Mouse (Mus musculus) heart, embryonic 12.5 days (tissue): ENCODE results near the gene Dnlz. TPM values are rescaled to one million over a fixed set of nuclear protein-coding genes. Genes with fewer than 3 reads are reported as not detected.
A peak's percentile ranks its signal among the peaks of the same experiment; 100 is the strongest.

Source experiments
- ATAC-seq: fragments of 200-750 bp; cut with Nextera tagmentation; 2 replicates; pipeline ENCODE4 v1.8.0; 2017; ENCODE audit warnings: moderate TSS enrichment, moderate library complexity; ENCODE audit not compliant: insufficient number of reproducible peaks, low FRiP score
- H3K27ac ChIP-seq: fragments of 300-500 bp; sonication (generic); 2 replicates; pipeline ENCODE4 v1.5.1; 2016; ENCODE audit warnings: mild to moderate bottlenecking, moderate library complexity; ENCODE audit not compliant: poor library complexity, severe bottlenecking
- H3K27me3 ChIP-seq: fragments of 300-500 bp; sonication (generic); replicated peaks from 2 replicates; pipeline ENCODE4 v1.6.1; 2016; ENCODE audit warnings: mild to moderate bottlenecking, moderate library complexity
- H3K36me3 ChIP-seq: fragments of 300-500 bp; sonication (generic); 2 replicates; pipeline ENCODE4 v1.6.1; 2016; ENCODE audit warnings: mild to moderate bottlenecking, moderate library complexity
- H3K4me1 ChIP-seq: fragments of 300-500 bp; sonication (generic); replicated peaks from 2 replicates; pipeline ENCODE4 v1.6.1; 2016; ENCODE audit warnings: mild to moderate bottlenecking
- H3K4me2 ChIP-seq: fragments of 300-500 bp; sonication (generic); 2 replicates; pipeline ENCODE4 v1.6.1; 2016; ENCODE audit warnings: mild to moderate bottlenecking, moderate library complexity
- H3K4me3 ChIP-seq: fragments of 300-500 bp; sonication (generic); 2 replicates; pipeline ENCODE4 v1.5.1; 2016; ENCODE audit warnings: mild to moderate bottlenecking
- H3K9ac ChIP-seq: fragments of 300-500 bp; sonication (generic); 2 replicates; pipeline ENCODE4 v1.6.1; 2016; ENCODE audit warnings: mild to moderate bottlenecking, moderate library complexity
- H3K9me3 ChIP-seq: fragments of 300-500 bp; sonication (generic); replicated peaks from 2 replicates; pipeline ENCODE4 v1.6.1; 2016; ENCODE audit warnings: mild to moderate bottlenecking, moderate library complexity
- WGBS: fragments of 180-500 bp; shearing (Covaris S2); methylation state at CpG from one replicate; pipeline ENCODE4 v1.1.7; 2016; 5-methylcytosine and 5-hydroxymethylcytosine counted together
- polyA plus RNA-seq: library from polyadenylated mRNA; unstranded; fragments of >200 nt; fragmentation: Nextera tagmentation; extraction: Ambion mirVana; gene quantifications from 2 replicates; pipeline ENCODE4 v1.2.1, GENCODE M21; 2016

Gene Dnlz
- polyA plus RNA-seq, 1 experiment from 2014 or later: 31.4 TPM

- no peak overlapping the region for H3K27ac ChIP-seq
- H3K4me1 ChIP-seq: peaks cover 62% of the 10 kb centered on the region
- no peaks in the 10 kb centered on the region for H3K9me3 ChIP-seq
- no peak for ATAC-seq
- WGBS: 81% methylated on average over 13 of the region's 13 CpGs
- H3K36me3 ChIP-seq: peaks cover 25% of the 10 kb centered on the region
- no peak overlapping the region for H3K4me3 ChIP-seq
- no peak overlapping the region for H3K9ac ChIP-seq
- H3K4me2 ChIP-seq: no peak overlapping the region
- no peaks in the 10 kb centered on the region for H3K27me3 ChIP-seq
Measured at GRCm38 (mm10) chr2:26319519-26320244, 32.2 kb downstream of the Dnlz start.

GRCm38 (mm10) chr2:26319109-26319508 is 32.8 kb downstream of the Dnlz start:
- H3K4me2 ChIP-seq: no peak overlapping the region
- no peak overlapping the region for H3K4me3 ChIP-seq
- no peak overlapping the region for H3K9ac ChIP-seq
- H3K27ac ChIP-seq: no peak overlapping the region
- no peaks in the 10 kb centered on the region for H3K27me3 ChIP-seq
- no peaks in the 10 kb centered on the region for H3K9me3 ChIP-seq
- H3K36me3 ChIP-seq: peaks cover 19% of the 10 kb centered on the region
- H3K4me1 ChIP-seq: peaks cover 68% of the 10 kb centered on the region
- ATAC-seq: no peak
- WGBS: 91% methylated on average over 9 of the region's 9 CpGs

GRCm38 (mm10) chr2:26317991-26318672 is 33.8 kb downstream of the Dnlz start:
- H3K27me3 ChIP-seq: no peaks in the 10 kb centered on the region
- peak overlapping the region; percentile 92 for H3K9ac ChIP-seq
- H3K4me1 ChIP-seq: peaks cover 67% of the 10 kb centered on the region
- 84% methylated on average over 3 of the region's 3 CpGs for WGBS
- H3K27ac ChIP-seq: no peak overlapping the region
- no peak for ATAC-seq
- no peaks in the 10 kb centered on the region for H3K9me3 ChIP-seq
- no peak overlapping the region for H3K4me3 ChIP-seq
- H3K4me2 ChIP-seq: no peak overlapping the region
- H3K36me3 ChIP-seq: peaks cover 10% of the 10 kb centered on the region

GRCm38 (mm10) chr2:26317371-26317770 is 34.5 kb downstream of the Dnlz start:
- Histone ChIP-seq H3K9ac (peak overlapping the region; percentile 92), H3K4me1 (peaks cover 67% of the 10 kb centered on the region), H3K4me3 (peak overlapping the region; percentile 76; the same call in 1 of the 2 replicates), H3K36me3 (peaks cover 4% of the 10 kb centered on the region), H3K9me3 (no peaks in the 10 kb centered on the region), H3K27me3 (no peaks in the 10 kb centered on the region), H3K4me2 (peak overlapping the region; percentile 90), H3K27ac (no peak overlapping the region)
- ATAC-seq: no peak
- 59% methylated on average over 3 of the region's 3 CpGs for WGBS

GRCm38 (mm10) chr2:26316576-26317246 is 35.2 kb downstream of the Dnlz start:
- no peak for ATAC-seq
- 61% methylated on average over 9 of the region's 9 CpGs for WGBS
- no peaks in the 10 kb centered on the region for H3K9me3 ChIP-seq
- peak overlapping the region; percentile 90 for H3K4me2 ChIP-seq
- peaks cover 72% of the 10 kb centered on the region for H3K4me1 ChIP-seq
- no peaks in the 10 kb centered on the region; the same call in 1 of the 2 replicates for H3K36me3 ChIP-seq
- peak overlapping the region; percentile 92 for H3K9ac ChIP-seq
- H3K4me3 ChIP-seq: peak overlapping the region; percentile 76
- H3K27ac ChIP-seq: peak overlapping the region; percentile 91
- no peaks in the 10 kb centered on the region for H3K27me3 ChIP-seq

GRCm38 (mm10) chr2:26315925-26316311 is 36.0 kb downstream of the Dnlz start:
- peak overlapping the region; percentile 91 for H3K27ac ChIP-seq
- peak; percentile 22; the same call in 1 of the 2 replicates for ATAC-seq
- no peaks in the 10 kb centered on the region for H3K27me3 ChIP-seq
- no peaks in the 10 kb centered on the region for H3K36me3 ChIP-seq
- WGBS: 2% methylated on average over 11 of the region's 11 CpGs
- peak overlapping the region; percentile 76 for H3K4me3 ChIP-seq
- H3K9ac ChIP-seq: peak overlapping the region; percentile 92
- H3K4me2 ChIP-seq: peak overlapping the region; percentile 90
- no peaks in the 10 kb centered on the region for H3K9me3 ChIP-seq
- peaks cover 74% of the 10 kb centered on the region for H3K4me1 ChIP-seq

- Histone ChIP-seq H3K4me3 (peak within 1 kb of the TSS; percentile 76), H3K27me3 (no peaks in the 10 kb centered on the region), H3K9me3 (no peaks in the 10 kb centered on the region), H3K27ac (peak within 1 kb of the TSS; percentile 91), H3K4me2 (peak within 1 kb of the TSS; percentile 90), H3K36me3 (no peaks in the 10 kb centered on the region), H3K9ac (peak within 1 kb of the TSS; percentile 92), H3K4me1 (peaks cover 69% of the 10 kb centered on the region)
- WGBS: under 1% methylated on average over 58 of the region's 66 CpGs
- ATAC-seq: peak; percentile 83
Measured at GRCm38 (mm10) chr2:26315072-26315924, 36.6 kb downstream of the Dnlz start, which contains the start of gene Gpsm1. TSS of gene Gpsm1 (plus strand) at chr2:26315515.

GRCm38 (mm10) chr2:26314281-26315071 is 37.4 kb downstream of the Dnlz start:
- ATAC-seq: 0 out of 2 replicates have a peak, but pooled peaks have one; percentile 7
- Histone ChIP-seq H3K27ac (peak overlapping the region; percentile 91), H3K9me3 (no peaks in the 10 kb centered on the region), H3K4me2 (peak overlapping the region; percentile 90), H3K4me3 (peak overlapping the region; percentile 76), H3K4me1 (peaks cover 70% of the 10 kb centered on the region), H3K9ac (peak overlapping the region; percentile 92), H3K27me3 (no peaks in the 10 kb centered on the region), H3K36me3 (no peaks in the 10 kb centered on the region)
- 37% methylated on average over 13 of the region's 13 CpGs for WGBS

- H3K9ac ChIP-seq: no peak overlapping the region
Measured at GRCm38 (mm10) chr2:26313394-26313793, 38.5 kb downstream of the Dnlz start.

GRCm38 (mm10) chr2:26312812-26313211 is 39.1 kb downstream of the Dnlz start:
- peaks cover 58% of the 10 kb centered on the region for H3K4me1 ChIP-seq
- ATAC-seq: no peak
- no peaks in the 10 kb centered on the region for H3K9me3 ChIP-seq
- WGBS: 48% methylated on average over 2 of the region's 2 CpGs
- no peak overlapping the region; the same call in 1 of the 2 replicates for H3K27ac ChIP-seq
- no peaks in the 10 kb centered on the region for H3K27me3 ChIP-seq
- H3K36me3 ChIP-seq: no peaks in the 10 kb centered on the region
- H3K9ac ChIP-seq: no peak overlapping the region
- H3K4me3 ChIP-seq: no peak overlapping the region
- no peak overlapping the region for H3K4me2 ChIP-seq

More at GRCm38 (mm10) chr2:26313394-26313793, 38.5 kb downstream of the Dnlz start:
- Histone ChIP-seq H3K4me1 (peaks cover 64% of the 10 kb centered on the region), H3K4me2 (no peak overlapping the region), H3K9me3 (no peaks in the 10 kb centered on the region), H3K27me3 (no peaks in the 10 kb centered on the region), H3K27ac (peak overlapping the region; percentile 91; the same call in 1 of the 2 replicates), H3K4me3 (no peak overlapping the region), H3K36me3 (no peaks in the 10 kb centered on the region)
- 82% methylated on average over 1 of the region's 1 CpGs for WGBS
- no peak for ATAC-seq
